Mouse (Mus musculus) inflammation-experienced regulatory T-cells, adult 6 months (primary cell): ENCODE data around the gene Pir. TPM values are rescaled to one million over a fixed set of nuclear protein-coding genes. Genes with fewer than 3 reads are reported as not detected.

ENCODE experiments used
- ATAC-seq: one replicate; pipeline ENCODE4 v1.8.0; 2017
- polyA plus RNA-seq, 3 experiments: library from polyadenylated mRNA; unstranded; fragments of 100-300 nt; shearing (Covaris generic); gene quantifications; one replicate each; pipeline ENCODE4 v1.2.1; 2017

Pir gene
- polyA plus RNA-seq, 3 experiments from 2014 or later: not detected

- no peak for ATAC-seq
Observed at GRCm38 (mm10) chrX:164338591-164338990, 69.4 kb downstream of the Pir start.

DNA sequence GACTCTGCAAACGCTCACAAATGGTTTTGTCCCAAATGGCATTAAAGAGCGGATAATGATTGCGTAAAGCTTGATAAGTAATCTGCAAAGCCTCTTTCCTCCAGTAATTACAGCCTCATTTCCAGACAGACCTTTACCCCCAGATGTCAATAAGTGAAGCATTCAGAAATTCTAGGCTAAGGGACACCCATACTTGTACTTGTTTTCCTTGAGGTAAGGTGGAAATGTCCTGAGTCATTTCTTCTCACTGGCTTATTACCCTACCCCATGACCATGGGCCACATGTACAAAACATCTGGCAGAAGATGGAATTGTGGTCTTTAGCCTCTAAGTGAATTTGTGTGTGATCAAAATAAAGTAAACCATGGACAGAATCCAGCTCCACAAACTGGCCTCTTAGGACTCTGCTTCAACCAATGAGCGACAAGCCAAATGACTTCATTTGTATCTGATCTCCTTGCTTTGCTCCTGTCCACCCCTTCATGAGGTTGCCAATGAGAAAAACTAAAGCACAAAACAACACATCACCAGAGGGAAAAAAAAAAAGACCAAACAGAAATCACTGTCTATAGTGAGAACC lies 76.3 kb downstream of the Pir start:
- ATAC-seq: no peak

DNA sequence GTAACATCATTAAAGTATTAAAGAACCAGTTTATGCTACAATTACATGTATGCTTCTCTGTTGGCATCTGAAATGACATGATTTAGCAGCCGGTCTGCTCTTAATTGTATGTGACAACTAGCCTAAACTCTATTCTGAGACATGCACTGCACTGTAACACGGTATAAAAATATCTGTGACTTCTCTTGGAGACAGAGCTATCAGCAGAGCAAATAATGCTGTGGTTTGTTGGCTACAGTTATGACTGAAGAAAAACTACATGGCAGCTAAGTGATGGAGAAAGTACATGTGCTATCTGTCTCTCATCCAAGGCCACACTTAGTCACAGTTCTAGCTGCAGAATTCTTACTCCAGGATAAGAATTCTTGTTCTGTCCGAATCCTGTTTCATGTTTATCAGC lies 79.8 kb downstream of the Pir start:
- ATAC-seq: no peak

DNA sequence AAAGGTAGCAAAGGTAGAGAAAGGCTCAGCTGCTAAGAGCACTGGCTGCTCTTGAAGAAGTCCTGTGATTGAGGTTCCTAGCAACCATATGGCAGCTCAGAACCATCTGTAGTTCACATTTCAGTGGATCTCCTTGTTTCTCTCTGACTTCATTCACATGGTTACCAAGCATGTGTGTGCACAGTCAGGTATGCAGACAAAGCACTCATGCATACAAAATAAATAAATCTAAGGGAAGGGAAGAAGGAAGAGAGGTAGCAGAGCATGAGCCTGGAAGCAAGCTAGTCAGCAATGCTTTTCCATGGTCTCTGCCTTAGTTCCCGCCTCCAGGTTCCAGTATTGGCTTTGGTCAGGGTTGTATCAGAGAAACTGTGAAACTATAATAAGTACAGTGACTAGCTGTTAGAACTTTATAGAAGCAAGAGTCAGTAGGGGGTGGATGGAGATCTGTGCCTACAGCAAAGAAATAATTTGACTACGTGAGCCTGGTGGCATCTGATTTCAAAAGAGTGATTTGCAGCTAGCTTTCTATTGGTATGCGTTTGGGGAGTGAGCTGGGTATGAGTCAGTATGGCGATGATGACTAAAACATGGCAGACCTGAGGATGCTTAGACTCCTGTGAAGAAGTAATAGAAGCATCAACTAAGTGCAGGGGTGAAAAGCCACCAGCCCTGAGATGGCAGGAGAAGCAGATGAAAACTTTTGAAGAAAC lies 96.1 kb downstream of the Pir start:
- no peak for ATAC-seq

DNA sequence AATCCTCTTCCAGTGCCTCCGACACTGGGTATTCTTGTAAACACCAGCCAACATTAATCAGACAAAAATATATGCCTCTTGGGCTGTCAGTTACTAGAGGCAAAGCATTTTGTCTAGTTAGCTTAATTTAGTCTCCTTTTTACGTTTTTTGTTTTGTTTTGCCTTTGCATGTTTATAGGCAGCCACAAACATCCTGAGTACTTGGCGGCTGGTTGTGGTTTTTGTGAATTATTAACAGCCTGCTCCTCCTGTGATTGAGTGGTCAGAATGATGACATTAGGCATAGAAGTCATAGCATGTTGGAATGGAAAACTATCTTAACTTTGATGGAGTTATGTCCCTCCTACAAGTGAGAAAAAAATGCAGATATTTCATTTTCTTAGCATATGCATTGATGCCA lies 101.4 kb downstream of the Pir start:
- ATAC-seq: no peak

DNA sequence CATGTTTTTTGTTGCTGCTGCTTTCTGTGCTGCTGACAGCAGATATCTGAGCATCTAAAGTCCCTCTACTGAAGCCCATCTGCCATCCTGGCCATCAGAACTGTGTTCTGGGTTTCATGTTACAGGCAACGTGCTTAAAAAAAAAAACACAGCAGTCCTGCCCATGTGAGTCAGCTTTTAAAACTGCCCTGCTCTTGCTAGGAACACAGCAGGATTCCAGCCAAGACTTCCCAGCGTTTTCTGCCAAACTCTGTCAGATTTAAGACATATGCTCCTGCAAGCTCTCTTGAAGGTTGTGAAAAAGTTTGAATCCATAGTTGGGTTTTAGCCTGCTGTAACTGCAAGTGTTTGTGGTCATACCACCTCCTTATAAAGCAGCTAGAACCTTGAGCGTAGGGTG lies 103.9 kb downstream of the Pir start, which contains the start of gene Vegfd:
TSS of gene Vegfd (plus strand) at position 298 of the 400 bp plus-strand sequence.
- ATAC-seq: no peak

- no peak for ATAC-seq
Observed at GRCm38 (mm10) chrX:164374586-164374985, 105.4 kb downstream of the Pir start.

DNA sequence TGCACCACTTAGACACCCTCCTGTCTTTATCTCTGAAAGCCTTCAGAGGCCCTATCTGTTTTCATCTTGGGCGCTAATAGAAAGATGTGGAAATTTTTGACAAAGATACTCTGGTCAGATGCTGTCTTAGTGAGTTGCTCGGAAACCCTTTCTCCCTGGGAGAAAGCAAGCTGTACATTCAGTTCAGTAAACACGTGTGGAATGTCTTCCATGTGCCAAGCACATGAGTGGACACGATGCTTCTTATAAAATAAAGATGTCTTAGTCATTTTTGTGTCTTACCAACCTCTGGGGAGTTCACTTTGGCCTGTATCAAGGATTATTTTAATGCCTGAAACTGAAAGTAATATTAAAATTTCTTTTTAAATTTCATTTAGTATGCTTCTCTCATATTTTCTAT lies 110.5 kb downstream of the Pir start:
- ATAC-seq: no peak

DNA sequence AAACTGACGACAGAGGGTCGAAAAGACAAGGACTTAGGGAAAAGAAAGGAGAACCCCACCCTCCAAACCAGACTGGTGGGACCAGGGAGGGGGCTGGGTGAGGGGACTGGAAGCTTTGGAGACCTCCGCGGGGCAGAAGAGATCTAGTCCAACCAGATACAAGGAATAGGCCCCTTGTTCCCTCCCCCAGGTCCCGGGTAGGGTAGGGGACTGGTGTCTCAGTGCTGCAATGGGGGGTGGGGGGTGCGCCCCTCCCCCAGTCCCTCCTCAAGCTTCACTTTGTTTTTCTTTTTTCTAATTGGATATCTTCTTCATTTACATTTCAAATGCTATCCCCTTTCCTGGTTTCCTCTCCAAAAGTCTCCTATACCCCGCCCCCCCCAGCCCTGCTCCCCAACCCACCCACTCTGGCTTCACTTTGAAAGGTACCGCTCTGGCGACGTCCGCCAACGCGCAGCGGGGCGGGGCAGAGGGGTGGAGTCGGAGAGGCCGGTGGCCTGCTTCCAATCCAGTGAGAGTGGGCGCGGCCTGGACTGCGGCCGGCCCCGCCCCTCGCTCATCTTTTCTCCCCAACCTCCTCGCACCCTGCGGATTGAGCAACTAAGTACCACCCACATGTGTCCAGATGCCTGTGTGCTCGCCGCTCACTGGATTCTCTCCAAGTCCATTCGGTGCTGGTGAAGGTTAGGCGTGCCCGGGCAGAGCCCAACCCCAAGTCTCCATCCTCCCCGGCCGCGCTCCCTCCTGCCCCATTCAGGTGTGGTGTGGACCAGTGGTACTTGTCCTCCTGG lies 112.6 kb downstream of the Pir start:
- ATAC-seq: peak; percentile 98

GRCm38 (mm10) chrX:164394091-164394490 lies 124.9 kb downstream of the Pir start:
- ATAC-seq: no peak

DNA sequence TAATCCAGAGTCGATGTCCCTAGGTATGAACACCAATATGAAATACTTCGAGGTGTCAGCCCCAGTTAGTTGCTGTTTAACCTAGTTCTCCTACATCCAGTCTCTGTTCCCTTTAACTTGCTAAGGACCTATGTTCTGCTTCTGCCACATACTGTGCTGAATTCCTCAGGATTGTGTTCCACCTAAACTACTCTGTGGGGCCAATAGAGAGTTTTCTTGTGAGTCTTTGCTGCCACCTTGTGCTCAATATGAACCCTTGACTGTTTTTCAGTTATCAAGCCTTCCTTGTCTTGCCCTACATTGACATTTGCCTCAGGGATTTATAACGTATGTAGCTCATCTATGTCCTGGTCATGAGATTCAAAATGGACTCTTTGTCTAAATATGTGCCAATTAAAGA lies 129.3 kb downstream of the Pir start:
- ATAC-seq: peak; percentile 68

- ATAC-seq: no peak
Observed at GRCm38 (mm10) chrX:164405080-164405649, 136.0 kb downstream of the Pir start.

DNA sequence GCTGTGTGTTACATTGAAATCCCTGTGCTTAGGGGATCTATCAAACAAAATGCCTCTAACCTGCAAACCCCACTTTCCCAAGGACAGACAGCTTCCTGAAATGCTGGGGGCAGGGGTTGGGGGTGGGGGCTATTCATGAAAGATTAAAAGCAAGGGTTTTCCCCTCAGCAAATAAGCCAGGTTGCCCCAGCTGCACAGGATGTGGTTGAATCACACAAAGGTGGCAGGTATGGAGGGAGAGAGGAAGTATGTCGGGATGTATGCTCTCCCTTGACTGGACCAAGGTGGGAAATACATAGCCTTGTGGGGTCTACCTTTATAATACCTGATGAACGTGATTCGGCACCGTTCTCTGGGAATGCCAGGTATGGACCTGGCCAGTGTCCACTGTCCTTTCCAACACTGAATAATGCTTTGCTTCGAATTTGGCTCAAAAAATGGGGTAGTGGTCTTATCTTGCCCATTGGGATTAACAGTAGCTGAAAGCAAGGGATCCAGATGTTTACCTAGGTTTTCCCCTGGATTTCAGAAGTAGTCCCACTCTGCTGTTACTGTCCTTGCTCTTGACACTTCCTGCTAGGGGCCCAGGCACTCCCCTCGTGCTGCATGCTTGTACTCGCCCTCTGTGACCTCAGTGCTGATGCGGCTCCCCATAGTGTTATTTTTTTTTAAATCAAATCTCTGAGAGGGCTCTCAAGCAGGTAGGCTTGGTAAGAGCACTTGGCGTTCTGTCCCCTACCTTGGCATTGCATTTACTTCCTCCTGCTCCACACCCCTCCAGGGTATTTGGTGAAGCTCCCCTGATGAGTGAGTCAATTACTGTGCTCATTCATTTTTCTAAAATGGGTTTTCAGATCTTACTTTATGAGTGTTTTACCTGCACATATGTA lies 137.2 kb downstream of the Pir start:
- ATAC-seq: peak; percentile 96

- no peak for ATAC-seq
Observed at GRCm38 (mm10) chrX:164408301-164408927, 139.2 kb downstream of the Pir start.

- ATAC-seq: no peak
Observed at GRCm38 (mm10) chrX:164410562-164410961, 141.4 kb downstream of the Pir start.

DNA sequence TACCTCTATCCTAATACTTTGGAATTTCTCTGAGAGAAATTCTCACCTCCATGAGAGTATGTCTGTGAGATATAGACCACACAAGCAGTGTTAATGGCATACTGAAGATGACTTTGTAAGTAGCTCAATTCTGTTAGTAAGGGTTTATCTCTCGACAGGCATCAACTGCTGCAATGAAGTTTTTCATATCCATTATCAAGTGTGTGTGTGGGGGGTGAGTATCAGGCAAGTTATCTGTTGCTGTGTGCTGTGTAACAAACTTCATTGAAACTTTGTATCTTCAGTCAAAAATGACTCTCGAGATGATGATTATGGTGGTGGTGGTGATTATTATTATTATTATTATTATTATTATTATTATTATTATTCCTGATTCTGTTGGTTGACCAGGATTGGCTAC lies 147.6 kb downstream of the Pir start:
- no peak for ATAC-seq

DNA sequence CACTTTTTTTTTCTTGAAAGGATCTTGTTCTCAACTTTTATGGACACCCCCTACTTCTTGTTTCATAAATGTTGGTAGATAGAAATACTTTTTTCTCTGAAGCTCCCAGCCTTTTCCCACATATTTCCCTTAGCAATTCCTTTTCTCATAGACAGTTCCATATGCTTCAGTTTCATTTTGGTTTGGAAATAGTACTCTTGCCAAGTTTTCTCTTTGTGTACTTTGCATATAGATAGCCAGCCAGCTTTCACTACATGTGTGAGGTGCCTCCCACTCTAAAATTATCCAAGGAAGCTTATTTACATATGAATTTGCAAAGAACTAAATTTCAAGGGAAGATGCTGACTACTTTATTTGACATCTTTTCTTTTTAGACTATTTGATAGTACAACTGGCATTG lies 148.8 kb downstream of the Pir start:
- no peak for ATAC-seq

DNA sequence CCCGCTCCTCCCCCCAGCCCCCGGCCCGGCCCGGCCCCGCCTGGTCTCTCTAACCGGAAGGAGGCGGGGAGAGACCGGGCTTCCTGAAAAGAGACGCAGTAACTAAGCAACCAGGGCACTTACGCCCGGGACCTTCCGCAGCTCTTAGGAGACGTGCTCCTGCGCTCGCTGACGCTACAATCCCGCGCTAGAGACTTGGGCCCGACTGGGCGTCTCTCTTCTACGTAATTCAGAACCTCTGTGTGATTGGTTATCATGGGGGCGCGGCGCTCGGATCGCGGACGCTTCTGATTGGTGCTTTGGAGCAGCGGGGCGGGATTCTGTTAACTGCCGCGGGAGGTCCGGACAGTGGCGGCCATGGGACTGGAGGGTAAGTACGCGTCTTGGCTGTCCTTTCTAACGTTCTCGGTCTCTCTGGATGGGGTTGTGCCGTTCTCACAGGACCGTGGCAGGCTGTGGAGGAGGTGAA lies 150.3 kb downstream of the Pir start, which contains the start of gene Piga:
TSS of gene Piga (plus strand) at position 317 of the 469 bp plus-strand sequence.
- ATAC-seq: peak; percentile 98

GRCm38 (mm10) chrX:164419955-164420354 lies 150.8 kb downstream of the Pir start:
- no peak for ATAC-seq

- ATAC-seq: no peak
Observed at GRCm38 (mm10) chrX:164420518-164420917, 151.3 kb downstream of the Pir start.
